Mouse (Mus musculus) C2C12 (cell line): ENCODE data around the gene Gm1113. TPM values are rescaled to one million over a fixed set of nuclear protein-coding genes. Genes with fewer than 3 reads are reported as not detected.

Source experiments
- H3K27me3 ChIP-seq: one replicate; pipeline ENCODE4 v1.6.1; 2011; ENCODE audit not compliant: control insufficient read depth, insufficient read depth, insufficient read length
- H3K36me3 ChIP-seq: one replicate; pipeline ENCODE4 v1.6.1; 2011; ENCODE audit not compliant: control insufficient read depth, insufficient read depth
- H3K4me3 ChIP-seq: one replicate; pipeline ENCODE4 v1.5.1; 2011; ENCODE audit warnings: mild to moderate bottlenecking, control low read depth; ENCODE audit not compliant: poor library complexity, insufficient read depth, severe bottlenecking
- H3K79me2 ChIP-seq: one replicate; pipeline ENCODE4 v1.6.1; 2011; ENCODE audit not compliant: control insufficient read depth, insufficient read depth
- H3K79me3 ChIP-seq: one replicate; pipeline ENCODE4 v1.6.1; 2011; ENCODE audit warnings: low read depth, control low read depth
- H3ac ChIP-seq: one replicate; pipeline ENCODE3; 2011; ENCODE audit warnings: low read depth; ENCODE audit not compliant: control insufficient read depth, insufficient read length
- CEBPB ChIP-seq: IDR thresholded peaks from one replicate; pipeline ENCODE4 v1.6.1; 2011; ENCODE audit warnings: low read depth, mild to moderate bottlenecking, control low read depth, moderate library complexity
- CTCF ChIP-seq: IDR thresholded peaks from one replicate; pipeline ENCODE4 v1.5.1; 2011; ENCODE audit not compliant: control insufficient read depth, insufficient read depth, insufficient read length
- FOSL1 ChIP-seq: IDR thresholded peaks from one replicate; pipeline ENCODE4 v1.8.0; 2011; ENCODE audit warnings: mild to moderate bottlenecking, low read length; ENCODE audit not compliant: poor library complexity, insufficient read depth, severe bottlenecking
- MAX ChIP-seq: IDR thresholded peaks from one replicate; pipeline ENCODE4 v1.6.1; 2011; ENCODE audit warnings: mild to moderate bottlenecking, control low read depth
- MYOD1 ChIP-seq: IDR thresholded peaks from one replicate; pipeline ENCODE4 v1.6.1; 2011; ENCODE audit warnings: low read depth; ENCODE audit not compliant: control insufficient read depth, insufficient read length
- MYOG ChIP-seq: IDR thresholded peaks from one replicate; pipeline ENCODE4 v1.6.1; 2011; ENCODE audit not compliant: control insufficient read depth, insufficient read length; ENCODE audit errors: extremely low read depth
- USF1 ChIP-seq: IDR thresholded peaks from one replicate; pipeline ENCODE4 v1.6.1; 2011; ENCODE audit warnings: low read depth, mild to moderate bottlenecking, control low read depth, moderate library complexity
- polyA plus RNA-seq: library from polyadenylated mRNA; unstranded; fragments of >200 nt; fragmentation: generic; extraction: Trizol; gene quantifications from one replicate; pipeline ENCODE4 v1.2.1, GENCODE M21; 2012; ENCODE audit warnings: missing spikeins

The Gm1113 gene
- polyA plus RNA-seq, 1 experiment, result 0.02 TPM

DNA sequence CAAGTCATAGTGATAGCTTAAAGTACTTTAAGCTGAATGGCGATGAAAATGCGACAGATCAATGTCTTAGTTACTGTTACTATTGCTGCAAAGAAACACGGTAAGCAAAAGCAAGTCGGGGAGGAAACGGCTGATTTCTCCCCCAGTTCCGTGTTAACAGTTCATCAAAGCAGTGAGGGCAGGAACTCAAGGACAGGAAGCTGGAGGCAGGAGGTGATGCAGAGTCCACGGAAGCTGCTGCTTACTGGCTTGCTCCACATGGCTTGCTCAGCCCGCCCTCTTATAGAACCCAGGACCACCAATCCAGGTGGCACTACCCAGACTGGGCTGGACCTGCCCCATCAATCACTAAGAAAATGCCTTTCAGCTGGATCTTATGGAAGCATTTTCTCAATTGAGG is 58.5 kb downstream of the Gm1113 start:
- Histone ChIP-seq H3ac (no peak overlapping the region), H3K27me3 (no peaks in the 10 kb centered on the region), H3K79me2 (peaks cover 12% of the 10 kb centered on the region), H3K4me3 (no peak overlapping the region), H3K36me3 (peaks cover 60% of the 10 kb centered on the region), H3K79me3 (peaks cover 6% of the 10 kb centered on the region)
- TF ChIP-seq FOSL1 (no peak), CTCF (no peak), USF1 (no peak), MAX (no peak), CEBPB (no peak), MYOD1 (no peak), MYOG (no peak)

Other genes starting within 250 kb of the Gm1113 start
- gene Cdon, start 97.1 kb downstream of the Gm1113 start, polyA plus RNA-seq, result 39.9 TPM
- under 0.01 TPM for gene Ddx25, start 40.3 kb upstream of the Gm1113 start, polyA plus RNA-seq
- gene Pus3, start 40.3 kb upstream of the Gm1113 start, polyA plus RNA-seq, result 3.1 TPM
- gene Pate2, start 52.0 kb upstream of the Gm1113 start, polyA plus RNA-seq, result 0.34 TPM
- 5.8 TPM for gene Hyls1, start 52.1 kb upstream of the Gm1113 start, polyA plus RNA-seq
- gene Pate4, start 93.7 kb upstream of the Gm1113 start, polyA plus RNA-seq, result not detected
- not detected for gene Pate3, start 129.9 kb upstream of the Gm1113 start, polyA plus RNA-seq
- gene Pate1, start 169.1 kb upstream of the Gm1113 start, polyA plus RNA-seq, result 0.11 TPM
- gene Gm17677, start 222.8 kb upstream of the Gm1113 start, polyA plus RNA-seq, result not detected